Comparison of ENCODE assay signal across 8 mouse cellular contexts in the genomic region with DNA sequence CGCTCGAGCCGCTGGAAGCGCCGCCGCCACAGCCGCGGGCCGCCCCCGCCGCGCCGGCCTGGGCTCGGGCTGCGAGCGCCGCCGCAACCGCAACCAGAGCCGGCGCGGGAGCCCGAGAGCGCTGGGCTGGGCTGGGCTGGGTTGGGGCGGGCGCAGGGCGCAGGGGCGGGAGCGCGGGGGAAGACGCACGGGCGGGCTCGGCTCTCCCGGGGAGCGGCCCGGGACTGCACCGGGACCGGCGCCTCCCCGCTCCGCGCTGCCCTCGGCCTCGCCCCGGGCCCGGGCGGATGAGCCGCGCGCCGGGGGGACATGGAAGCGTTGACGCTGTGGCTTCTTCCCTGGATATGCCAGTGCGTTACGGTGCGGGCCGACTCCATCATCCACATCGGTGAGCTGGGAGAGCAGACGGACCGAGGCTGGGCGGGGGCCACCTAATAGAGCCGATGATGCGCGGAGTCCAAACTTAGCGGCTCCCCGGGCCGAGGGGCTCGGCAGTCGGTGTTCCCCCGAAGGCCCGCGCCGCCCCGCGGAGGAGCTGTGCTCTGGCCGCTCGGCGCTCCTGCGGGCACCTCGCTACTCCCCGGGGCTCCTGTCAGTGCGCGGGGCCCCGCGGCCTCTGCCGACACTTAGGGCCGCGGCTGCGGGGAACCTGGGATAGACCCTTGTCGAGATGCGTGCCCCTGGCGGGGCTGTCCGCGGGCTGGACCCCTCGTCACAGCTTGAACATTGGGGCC. TPM values are rescaled to one million over a fixed set of nuclear protein-coding genes. Genes with fewer than 3 reads are reported as not detected.
DNase-seq lines count a peak whose midpoint lies in the region; ATAC-seq and TF ChIP-seq lines count a peak whose summit lies in the region.

Grid1 (plus strand) TSS at position 190 of the 734 bp plus-strand sequence.

- peaks cover 61% of the 10 kb centered on the region for H3K27me3 ChIP-seq in forebrain, embryonic 11.5 days (ENCODE audit: control insufficient read depth, insufficient read depth, low read length)
- H3K27me3 ChIP-seq in kidney, embryonic 15.5 days: peaks cover 94% of the 10 kb centered on the region
- H3K27me3 ChIP-seq in liver, adult 2 months (ENCODE audit: control insufficient read depth, insufficient read depth, low read length): peaks cover 25% of the 10 kb centered on the region
- peaks cover 70% of the 10 kb centered on the region for H3K27me3 ChIP-seq in stomach, embryonic 14.5 days (ENCODE audit: control insufficient read depth, insufficient read depth, low read length)

- no peak for TF ChIP-seq CTCF in liver, adult 2 months (IDR thresholded peaks at IDR 0.05; ENCODE audit: low read depth, low read length)

- DNase-seq in kidney, adult 11 months: peak; percentile 1
- DNase-seq in kidney, adult 9 months: no peak
- peak; percentile 23 for DNase-seq in adrenal gland, postnatal 10 days
- peak; percentile 81 for DNase-seq in forebrain, embryonic 11.5 days (ENCODE audit: low spot score)
- no peak for DNase-seq in liver, adult 2 months (ENCODE audit: extremely low read depth, low read depth, low spot score)
- DNase-seq in gastrocnemius, postnatal 10 days: no peak

- H3K4me3 ChIP-seq in forebrain, embryonic 11.5 days (ENCODE audit: low read depth, low read length): peak within 1 kb of the TSS; percentile 63
- H3K4me3 ChIP-seq in kidney, embryonic 15.5 days (replicated peaks): peak within 1 kb of the TSS; percentile 52
- peak within 1 kb of the TSS; percentile 42; the same call in 1 of the 2 replicates for H3K4me3 ChIP-seq in liver, adult 2 months (ENCODE audit: insufficient read depth, low read depth, low read length)
- peak within 1 kb of the TSS; percentile 45 for H3K4me3 ChIP-seq in stomach, embryonic 14.5 days (ENCODE audit: low read depth, low read length)

- peak within 1 kb of the TSS; percentile 63 for H3K9ac ChIP-seq in forebrain, embryonic 11.5 days (ENCODE audit: low read length)
- 0 out of 2 replicates have a peak within 1 kb of the TSS, but pooled peaks have one; percentile 29 for H3K9ac ChIP-seq in kidney, embryonic 15.5 days
- H3K9ac ChIP-seq in liver, adult 2 months (ENCODE audit: low read depth, low read length): peak within 1 kb of the TSS; percentile 30
- H3K9ac ChIP-seq in stomach, embryonic 14.5 days (replicated peaks; ENCODE audit: low read depth, low read length): peak within 1 kb of the TSS; percentile 25; the same call in 1 of the 2 replicates

- no peaks in the 10 kb centered on the region for H3K36me3 ChIP-seq in forebrain, embryonic 11.5 days (ENCODE audit: control insufficient read depth, insufficient read depth, low read length)
- H3K36me3 ChIP-seq in kidney, embryonic 15.5 days: no peaks in the 10 kb centered on the region
- H3K36me3 ChIP-seq in liver, adult 2 months (ENCODE audit: control insufficient read depth, insufficient read depth, low read length): no peaks in the 10 kb centered on the region
- no peaks in the 10 kb centered on the region for H3K36me3 ChIP-seq in stomach, embryonic 14.5 days (ENCODE audit: control insufficient read depth, insufficient read depth, low read length)

- H3K79me2 ChIP-seq in liver, adult 2 months (ENCODE audit: control insufficient read depth, insufficient read depth, low read length): no peaks in the 10 kb centered on the region

- peaks cover 17% of the 10 kb centered on the region; the same call in 1 of the 2 replicates for H3K4me1 ChIP-seq in forebrain, embryonic 11.5 days (replicated peaks; ENCODE audit: control insufficient read depth, insufficient read depth, low read length)
- peaks cover 40% of the 10 kb centered on the region for H3K4me1 ChIP-seq in kidney, embryonic 15.5 days
- H3K4me1 ChIP-seq in liver, adult 2 months (ENCODE audit: control insufficient read depth, insufficient read depth, low read length): no peaks in the 10 kb centered on the region
- peaks cover 12% of the 10 kb centered on the region; the same call in 1 of the 2 replicates for H3K4me1 ChIP-seq in stomach, embryonic 14.5 days (ENCODE audit: control insufficient read depth, insufficient read depth, low read length)

- under 1% methylated on average over 60 of the region's 96 CpGs for WGBS in forebrain, embryonic 11.5 days
- whole genome bisulfite sequencing in kidney, embryonic 15.5 days: under 1% methylated on average over 81 of the region's 96 CpGs
- WGBS in liver, adult 2 months: 4% methylated on average over 87 of the region's 96 CpGs
- under 1% methylated on average over 54 of the region's 96 CpGs for WGBS in stomach, embryonic 14.5 days

- peak within 1 kb of the TSS; percentile 94 for H3K4me2 ChIP-seq in forebrain, embryonic 11.5 days (ENCODE audit: low read depth, low read length, severe bottlenecking)
- H3K4me2 ChIP-seq in kidney, embryonic 15.5 days: peak within 1 kb of the TSS; percentile 80
- peak within 1 kb of the TSS; percentile 86 for H3K4me2 ChIP-seq in stomach, embryonic 14.5 days (replicated peaks; ENCODE audit: low read depth, low read length)

- no peak for TF ChIP-seq POLR2A in liver, adult 2 months (IDR thresholded peaks at IDR 0.05; ENCODE audit: extremely low read depth, insufficient read depth, low read length)

- ATAC-seq in forebrain, embryonic 11.5 days (replicated peaks; ENCODE audit: low FRiP score): peak; percentile 76
- ATAC-seq in kidney, embryonic 15.5 days (replicated peaks; ENCODE audit: low FRiP score): peak; percentile 50
- peak; percentile 59; the same call in 1 of the 2 replicates for ATAC-seq in stomach, embryonic 14.5 days (ENCODE audit: insufficient number of reproducible peaks, insufficient read depth, low FRiP score, low read depth)

- no peaks in the 10 kb centered on the region for H3K9me3 ChIP-seq in forebrain, embryonic 11.5 days (ENCODE audit: control insufficient read depth, low read length)
- no peaks in the 10 kb centered on the region for H3K9me3 ChIP-seq in kidney, embryonic 15.5 days (replicated peaks)
- H3K9me3 ChIP-seq in stomach, embryonic 14.5 days (ENCODE audit: control insufficient read depth, low read depth, low read length): no peaks in the 10 kb centered on the region

- H3K27ac ChIP-seq in forebrain, embryonic 11.5 days (ENCODE audit: low read depth, low read length): no peak within 1 kb of the TSS
- H3K27ac ChIP-seq in kidney, embryonic 15.5 days: no peak within 1 kb of the TSS
- H3K27ac ChIP-seq in liver, adult 2 months (replicated peaks; ENCODE audit: insufficient read depth, low read depth, low read length): no peak within 1 kb of the TSS
- no peak within 1 kb of the TSS for H3K27ac ChIP-seq in stomach, embryonic 14.5 days (ENCODE audit: low read length)

RNA-seq across cellular contexts. Expression of gene Grid1, which starts in this region (rescaled TPM):
- total RNA-seq in adrenal gland, postnatal 10 days (2021): under 1 TPM; 0.57 to 0.61 TPM
- polyA plus RNA-seq in forebrain, embryonic 11.5 days (2014; fragmentation: Nextera tagmentation; extraction: Ambion mirVana): 0.36 and 0.72 TPM in 2 replicates
- 0.67 and 0.81 TPM in 2 replicates for polyA plus RNA-seq in kidney, embryonic 15.5 days (2015; fragmentation: Nextera tagmentation; extraction: Ambion mirVana)
- 0.55 and 0.74 TPM in 2 replicates for total RNA-seq in liver, adult 2 months (2014; rRNA removed)
- polyA plus RNA-seq in liver, adult 2 months (2012; rRNA removed): 0.46 and 1.7 TPM in 2 replicates
- polyA plus RNA-seq in stomach, embryonic 14.5 days (2014; fragmentation: Nextera tagmentation; extraction: Ambion mirVana): 1.1 and 1.3 TPM in 2 replicates
- total RNA-seq in gastrocnemius, postnatal 10 days (2021): under 1 TPM; 0.23 to 0.32 TPM

Comparison
In these comparisons a context has a peak if more than half of its experiments do, and no peak if none do; other contexts are left out.
1. Peak in DNase-seq in adrenal gland, postnatal 10 days; RNA of the gene not detected or under 1 TPM.
2. Peak in DNase-seq, ATAC-seq, H3K4me3 ChIP-seq, H3K9ac ChIP-seq and H3K4me2 ChIP-seq in forebrain, embryonic 11.5 days; RNA of the gene not detected or under 1 TPM.
3. Peak in ATAC-seq, H3K4me3 ChIP-seq, H3K9ac ChIP-seq and H3K4me2 ChIP-seq in kidney, embryonic 15.5 days; RNA of the gene not detected or under 1 TPM.